Mouse (Mus musculus): ENCODE data around the gene Tomm20. TPM values are rescaled to one million over a fixed set of nuclear protein-coding genes. Genes with fewer than 3 reads are reported as not detected.
A peak's percentile ranks its signal among the peaks of the same experiment; 100 is the strongest.
"Not testable (repeated sequence)": the region's sequence is repeated elsewhere in the genome, so short reads cannot be mapped to it uniquely, and the experiment has no call there.

Gene Tomm20
- polyA plus RNA-seq (2012; rRNA removed), result 94.5 and 111 TPM in 2 replicates

DNA sequence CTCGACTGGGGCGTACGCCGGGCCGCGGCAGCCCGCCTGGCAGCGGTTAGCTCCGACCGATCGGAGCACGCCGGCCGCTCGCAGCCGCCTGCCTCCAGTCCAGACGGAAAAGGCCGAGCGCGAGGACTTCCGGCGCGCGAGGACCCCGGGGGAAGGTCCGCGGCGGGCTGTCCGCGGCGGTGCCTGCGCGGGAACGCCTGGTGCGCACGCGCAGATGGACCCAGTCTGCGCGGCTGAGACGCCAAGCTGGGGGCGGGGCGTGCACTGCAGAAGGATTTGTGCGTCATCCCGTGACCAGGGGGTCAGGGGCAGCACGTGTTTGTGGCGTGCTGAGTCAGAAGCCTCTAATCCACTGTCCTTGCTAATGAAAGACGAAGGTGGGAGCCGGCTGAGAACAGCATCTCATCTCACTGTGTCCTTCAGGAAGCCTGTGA lies at the start of gene Tomm20:
TSS of gene Tomm20 (minus strand) at position 115 of the 434 bp plus-strand sequence.
- peak; percentile 98 for DNase-seq (ENCODE audit: low read depth)
- TF ChIP-seq POLR2A (IDR thresholded peaks at IDR 0.05; ENCODE audit: borderline replicate concordance, extremely low read depth, insufficient read depth, insufficient read length, poor library complexity, severe bottlenecking), result peak; percentile 44
- TF ChIP-seq CTCF (IDR thresholded peaks at IDR 0.05; ENCODE audit: borderline replicate concordance, extremely low read depth, insufficient read depth, insufficient read length), result no peak

DNA sequence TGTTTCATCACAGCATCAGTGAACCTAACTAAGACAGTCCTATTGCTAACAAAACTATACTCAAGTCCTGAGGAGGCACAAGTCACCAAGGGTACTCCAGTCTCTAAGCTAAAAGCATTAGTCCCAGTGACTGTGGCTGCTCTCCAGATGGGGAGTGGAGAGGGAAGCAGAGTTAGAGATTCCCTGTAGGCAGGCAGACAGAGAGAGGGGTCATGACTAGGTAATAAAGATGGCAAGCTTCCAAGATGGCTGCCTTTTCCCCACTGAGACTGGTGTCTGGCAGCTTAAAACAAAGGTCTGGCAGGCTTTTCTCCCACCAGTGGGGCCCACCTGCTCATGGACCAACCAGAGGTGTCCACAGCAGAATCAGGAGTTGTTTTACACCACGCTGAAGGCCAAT lies 48.9 kb upstream of the Tomm20 start:
- TF ChIP-seq CTCF (IDR thresholded peaks at IDR 0.05; ENCODE audit: borderline replicate concordance, extremely low read depth, insufficient read depth, insufficient read length) (no peak), POLR2A (IDR thresholded peaks at IDR 0.05; ENCODE audit: borderline replicate concordance, extremely low read depth, insufficient read depth, insufficient read length, poor library complexity, severe bottlenecking) (no peak)
- peak; percentile 41 for DNase-seq (ENCODE audit: low read depth)

DNA sequence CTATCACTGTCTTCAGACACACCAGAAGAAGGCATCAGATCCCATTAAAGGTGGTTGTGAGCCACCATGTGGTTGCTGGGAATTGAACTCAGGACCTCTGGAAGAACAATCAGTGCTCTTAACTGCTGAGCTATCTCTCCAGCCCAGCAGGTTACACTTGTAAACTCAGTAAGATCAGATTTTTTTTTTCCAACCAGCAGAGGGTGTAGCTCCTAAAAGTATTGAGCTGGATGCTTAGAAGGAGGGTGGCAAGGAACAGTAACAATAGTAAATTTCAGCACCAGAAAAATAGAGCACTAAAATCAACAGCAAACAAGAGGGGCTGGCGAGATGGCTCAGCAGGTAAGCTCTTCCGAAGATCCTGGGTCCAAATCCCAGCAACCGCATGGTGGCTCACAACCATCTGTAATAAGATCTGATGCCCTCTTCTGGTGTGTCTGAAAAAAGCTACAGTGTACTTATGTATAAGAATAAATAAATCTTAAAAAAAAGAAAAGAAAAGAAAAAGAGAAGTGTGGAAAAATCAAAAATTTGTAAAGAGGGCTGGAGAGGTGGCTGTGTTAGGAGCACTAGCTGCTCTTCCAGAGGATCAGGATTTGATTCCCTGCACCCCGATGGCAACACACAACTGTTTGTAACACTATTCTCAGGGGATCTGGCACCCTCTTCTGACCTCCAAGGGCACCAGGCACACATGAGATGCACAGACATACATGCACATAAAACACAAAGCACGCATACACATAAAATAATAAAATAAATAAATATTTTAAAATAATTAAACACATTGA lies 43.9 kb upstream of the Tomm20 start:
- DNase-seq (ENCODE audit: low read depth), result peak; percentile 61
- TF ChIP-seq CTCF (IDR thresholded peaks at IDR 0.05; ENCODE audit: borderline replicate concordance, extremely low read depth, insufficient read depth, insufficient read length), result no peak
- TF ChIP-seq POLR2A (IDR thresholded peaks at IDR 0.05; ENCODE audit: borderline replicate concordance, extremely low read depth, insufficient read depth, insufficient read length, poor library complexity, severe bottlenecking), result no peak

DNA sequence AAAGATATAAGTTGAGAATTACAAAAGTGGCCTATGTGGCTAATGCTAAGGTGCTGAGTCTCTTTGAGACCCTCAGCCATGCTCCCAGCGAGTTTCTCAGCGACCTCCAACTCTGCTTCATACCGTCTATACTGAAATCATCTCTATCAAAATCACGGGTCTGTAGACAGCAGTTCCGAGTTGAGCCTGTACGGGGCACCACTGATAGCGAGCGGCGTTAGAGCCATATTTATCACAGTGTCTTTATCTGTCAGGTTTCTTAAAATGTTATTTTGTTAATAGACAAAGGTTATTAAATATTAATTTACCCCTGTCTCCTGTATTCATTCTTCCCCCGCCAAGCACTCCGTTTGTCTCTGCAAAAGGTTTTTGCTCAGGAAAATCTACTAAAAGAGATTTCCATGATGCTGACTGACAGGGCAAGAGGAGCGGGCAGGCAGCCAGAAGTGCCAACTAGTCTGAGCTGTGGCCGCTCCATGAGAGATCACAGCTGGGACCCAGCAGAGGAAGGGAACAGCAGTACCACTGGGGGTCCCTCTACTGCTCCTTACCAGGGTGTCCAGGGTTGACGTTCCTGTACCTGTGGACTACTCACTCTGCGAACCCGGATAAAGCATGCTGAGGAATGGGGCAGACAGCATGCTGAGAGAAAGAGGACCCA lies 42.8 kb upstream of the Tomm20 start:
- no peak for TF ChIP-seq CTCF (IDR thresholded peaks at IDR 0.05; ENCODE audit: borderline replicate concordance, extremely low read depth, insufficient read depth, insufficient read length)
- no peak for TF ChIP-seq POLR2A (IDR thresholded peaks at IDR 0.05; ENCODE audit: borderline replicate concordance, extremely low read depth, insufficient read depth, insufficient read length, poor library complexity, severe bottlenecking)
- peak; percentile 38 for DNase-seq (ENCODE audit: low read depth)

- peak; percentile 90 for DNase-seq (ENCODE audit: low read depth)
- TF ChIP-seq CTCF (IDR thresholded peaks at IDR 0.05; ENCODE audit: borderline replicate concordance, extremely low read depth, insufficient read depth, insufficient read length), result peak; percentile 99
- TF ChIP-seq POLR2A (IDR thresholded peaks at IDR 0.05; ENCODE audit: borderline replicate concordance, extremely low read depth, insufficient read depth, insufficient read length, poor library complexity, severe bottlenecking), result no peak
Observed at GRCm38 (mm10) chr8:126986495-126986894, 40.9 kb upstream of the Tomm20 start.

DNA sequence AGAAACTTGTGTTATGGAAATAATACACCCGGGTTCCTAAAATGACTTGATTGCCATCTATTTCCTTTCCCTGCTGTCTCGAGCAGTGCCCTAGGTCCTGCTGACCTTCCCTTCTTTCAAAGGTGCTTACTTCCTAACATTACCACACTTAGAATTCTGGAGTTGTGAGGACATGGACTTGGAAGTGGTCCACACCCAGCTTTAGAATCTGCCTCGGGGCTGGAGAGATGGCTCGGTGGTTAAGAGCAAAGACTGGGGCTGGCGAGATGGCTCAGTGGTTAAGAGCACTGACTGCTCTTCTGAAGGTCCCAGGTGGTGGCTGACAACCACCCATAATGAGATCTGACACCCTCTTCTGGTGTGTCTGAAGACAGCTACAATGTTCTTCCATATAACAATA lies 34.4 kb upstream of the Tomm20 start:
- DNase-seq (ENCODE audit: low read depth), result no peak
- TF ChIP-seq CTCF (IDR thresholded peaks at IDR 0.05; ENCODE audit: borderline replicate concordance, extremely low read depth, insufficient read depth, insufficient read length), result no peak
- no peak for TF ChIP-seq POLR2A (IDR thresholded peaks at IDR 0.05; ENCODE audit: borderline replicate concordance, extremely low read depth, insufficient read depth, insufficient read length, poor library complexity, severe bottlenecking)

GRCm38 (mm10) chr8:126979091-126979920 lies 33.7 kb upstream of the Tomm20 start:
- peak; percentile 13 for DNase-seq (ENCODE audit: low read depth)
- TF ChIP-seq POLR2A (IDR thresholded peaks at IDR 0.05; ENCODE audit: borderline replicate concordance, extremely low read depth, insufficient read depth, insufficient read length, poor library complexity, severe bottlenecking) (no peak), CTCF (IDR thresholded peaks at IDR 0.05; ENCODE audit: borderline replicate concordance, extremely low read depth, insufficient read depth, insufficient read length) (no peak)

DNA sequence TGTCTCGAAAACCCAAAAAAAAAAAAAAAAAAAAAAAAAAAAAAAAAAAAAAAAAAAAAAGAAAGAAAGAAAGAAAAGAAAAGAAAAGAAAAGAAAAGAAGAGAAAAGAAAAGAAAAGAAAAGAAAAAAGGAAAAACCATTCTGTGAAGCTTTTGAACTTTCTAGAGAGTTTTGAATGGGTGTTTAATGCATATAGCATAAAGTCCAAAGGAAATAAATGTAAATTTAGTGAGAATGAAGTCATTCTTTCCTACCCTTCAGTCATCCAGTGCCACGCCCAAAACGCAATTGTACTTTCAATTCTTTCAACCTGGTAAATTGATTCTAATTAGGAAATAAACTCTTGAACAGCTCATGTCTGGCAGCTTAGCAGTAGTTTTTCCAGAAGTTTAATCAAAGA lies 32.9 kb upstream of the Tomm20 start:
- not testable (repeated sequence) for DNase-seq (ENCODE audit: low read depth)

- TF ChIP-seq POLR2A (IDR thresholded peaks at IDR 0.05; ENCODE audit: borderline replicate concordance, extremely low read depth, insufficient read depth, insufficient read length, poor library complexity, severe bottlenecking) (no peak), CTCF (IDR thresholded peaks at IDR 0.05; ENCODE audit: borderline replicate concordance, extremely low read depth, insufficient read depth, insufficient read length) (no peak)
- DNase-seq (ENCODE audit: low read depth), result no peak
Observed at GRCm38 (mm10) chr8:126978028-126978427, 32.4 kb upstream of the Tomm20 start.

DNA sequence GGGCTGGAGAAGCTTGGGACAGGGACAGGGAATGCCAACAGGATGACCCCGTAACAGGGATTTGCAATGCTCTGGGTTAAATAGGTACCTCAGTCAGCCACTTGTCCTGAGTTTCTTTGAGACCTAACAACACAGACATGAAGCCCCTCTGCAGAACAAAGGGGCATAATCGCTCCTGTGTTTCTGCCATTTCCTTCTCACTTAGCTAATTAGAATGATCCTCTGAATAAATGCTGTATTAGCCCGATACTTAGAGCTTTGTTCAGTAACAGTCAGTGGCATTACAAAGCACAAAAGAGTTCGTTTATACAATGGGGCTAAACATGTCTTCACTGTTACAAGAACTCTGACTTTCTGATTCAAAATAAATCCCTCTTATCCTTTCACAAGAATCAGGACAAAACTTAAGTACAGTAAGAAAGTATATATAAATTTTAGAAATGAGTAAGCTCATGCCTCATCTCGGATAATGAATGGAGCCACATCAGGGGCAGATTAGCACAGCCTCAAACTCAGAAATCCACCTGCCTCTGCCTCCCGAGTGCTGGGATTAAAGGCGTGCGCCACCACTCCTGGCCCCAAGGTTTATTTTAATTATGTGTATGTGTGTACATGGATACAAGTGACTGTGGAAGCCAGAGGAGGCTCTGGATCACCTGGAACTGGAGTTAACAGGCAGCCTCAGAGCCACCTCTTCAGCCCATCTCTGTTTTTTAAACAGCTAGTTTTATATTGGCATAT lies 31.1 kb upstream of the Tomm20 start:
- no peak for DNase-seq (ENCODE audit: low read depth)
- TF ChIP-seq CTCF (IDR thresholded peaks at IDR 0.05; ENCODE audit: borderline replicate concordance, extremely low read depth, insufficient read depth, insufficient read length), result no peak
- TF ChIP-seq POLR2A (IDR thresholded peaks at IDR 0.05; ENCODE audit: borderline replicate concordance, extremely low read depth, insufficient read depth, insufficient read length, poor library complexity, severe bottlenecking), result no peak

- DNase-seq (ENCODE audit: low read depth), result peak; percentile 81
- TF ChIP-seq CTCF (IDR thresholded peaks at IDR 0.05; ENCODE audit: borderline replicate concordance, extremely low read depth, insufficient read depth, insufficient read length) (0 out of 2 replicates have a peak, but pooled peaks have one; percentile 20), POLR2A (IDR thresholded peaks at IDR 0.05; ENCODE audit: borderline replicate concordance, extremely low read depth, insufficient read depth, insufficient read length, poor library complexity, severe bottlenecking) (no peak)
Observed at GRCm38 (mm10) chr8:126975706-126976105, 30.1 kb upstream of the Tomm20 start.

Measured in brain, embryonic 14.5 days (tissue).